Mouse (Mus musculus): ENCODE data around the gene Calm2. TPM values are rescaled to one million over a fixed set of nuclear protein-coding genes. Genes with fewer than 3 reads are reported as not detected.

The Calm2 gene
- total and polyA plus RNA-seq, 3 experiments: 203 to 604 (median 546) TPM

- no peaks in the 10 kb centered on the region for H3K27me3 ChIP-seq (replicated peaks)
- H3K9ac ChIP-seq (ENCODE audit: insufficient read depth, low read depth): no peak overlapping the region
- peaks cover 0 to 3% of the 10 kb centered on the region in 2 experiments; a peak in 2 of 4 replicates for H3K4me1 ChIP-seq (ENCODE audit: control insufficient read depth in 1 of 2, insufficient read depth in 2 of 2)
- in situ Hi-C loops (cut with MboI; ENCODE audit: low pct_ligation_motif_present, low pct_unique_long_range_greater_than_20kb, low sequenced_read_pairs) (no loop called here), dilution Hi-C loops (cut with MboI; ENCODE audit: extremely low pct_ligation_motif_present, extremely low pct_unique_long_range_greater_than_20kb, low sequenced_read_pairs) (no loop called here)
- DNase-seq (ENCODE audit: extremely low read depth): no peak
- no peaks in the 10 kb centered on the region for H3K36me3 ChIP-seq (replicated peaks in 1 of 2; ENCODE audit: control insufficient read depth in 1 of 2, insufficient read depth in 1 of 2, low read length in 1 of 2)
- no peaks in the 10 kb centered on the region for H3K9me3 ChIP-seq (replicated peaks; ENCODE audit: low read length)
- H3K4me3 ChIP-seq (replicated peaks in 1 of 3; ENCODE audit: low read depth in 2 of 3, low read length in 2 of 3, poor library complexity in 1 of 3): no peak overlapping the region
- H3K79me2 ChIP-seq (replicated peaks; ENCODE audit: control insufficient read depth, extremely low read depth, insufficient read depth, poor library complexity, severe bottlenecking): no peaks in the 10 kb centered on the region
- H3K27ac ChIP-seq (ENCODE audit: insufficient read depth, low read depth): no peak overlapping the region
- no peak for TF ChIP-seq E2F4 (IDR thresholded peaks at IDR 0.05; ENCODE audit: insufficient replicate concordance, low read depth, low read length)
- no peak for TF ChIP-seq MAFK (IDR thresholded peaks at IDR 0.05; ENCODE audit: insufficient replicate concordance, low read length)
- TF ChIP-seq MAZ (IDR thresholded peaks at IDR 0.05; ENCODE audit: low read depth, low read length): no peak
- TF ChIP-seq NELFE (IDR thresholded peaks at IDR 0.05; ENCODE audit: low read depth, low read length): no peak
- TF ChIP-seq USF1 (IDR thresholded peaks at IDR 0.05; ENCODE audit: low read depth, low read length): no peak
- no peak for TF ChIP-seq CHD1 (IDR thresholded peaks at IDR 0.05; ENCODE audit: low read depth, low read length)
- no peak for TF ChIP-seq MAX (IDR thresholded peaks at IDR 0.05; ENCODE audit: low read length)
- no peak for TF ChIP-seq MYC (IDR thresholded peaks at IDR 0.05; ENCODE audit: low read depth, low read length)
- TF ChIP-seq USF2 (conservative IDR thresholded peaks at IDR 0.05; ENCODE audit: low read depth, low read length): no peak
- no peak for TF ChIP-seq SMC3 (IDR thresholded peaks at IDR 0.05; ENCODE audit: low read depth, low read length)
- TF ChIP-seq MXI1 (IDR thresholded peaks at IDR 0.05; ENCODE audit: low read depth, low read length): no peak
- no peak for TF ChIP-seq UBTF (IDR thresholded peaks at IDR 0.05; ENCODE audit: low read depth, low read length)
- TF ChIP-seq POLR2A (IDR thresholded peaks at IDR 0.05; ENCODE audit: low read depth, low read length): no peak
- no peak for TF ChIP-seq KAT2A (IDR thresholded peaks at IDR 0.05; ENCODE audit: insufficient replicate concordance, low read length)
- TF ChIP-seq JUND (conservative IDR thresholded peaks at IDR 0.05; ENCODE audit: low read depth, low read length): no peak
- TF ChIP-seq IRF4 (IDR thresholded peaks at IDR 0.05; ENCODE audit: low read depth, low read length): no peak
- TF ChIP-seq RCOR1 (conservative IDR thresholded peaks at IDR 0.05; ENCODE audit: low read depth, low read length): no peak
- TF ChIP-seq ZC3H11A (IDR thresholded peaks at IDR 0.05; ENCODE audit: low read depth, low read length): no peak
- H3K4me2 ChIP-seq (ENCODE audit: insufficient read depth, low read depth, poor library complexity, severe bottlenecking): no peak overlapping the region
Observed at GRCm38 (mm10) chr17:87495504-87495903, 48.8 kb upstream of the Calm2 start.

- dilution Hi-C loops (cut with MboI; ENCODE audit: extremely low pct_ligation_motif_present, extremely low pct_unique_long_range_greater_than_20kb, low sequenced_read_pairs) (no loop called here), in situ Hi-C loops (cut with MboI; ENCODE audit: low pct_ligation_motif_present, low pct_unique_long_range_greater_than_20kb, low sequenced_read_pairs) (no loop called here)
- Histone ChIP-seq H3K4me1 (ENCODE audit: control insufficient read depth in 1 of 2, insufficient read depth in 2 of 2) (peaks cover 0 to 3% of the 10 kb centered on the region in 2 experiments; a peak in 2 of 4 replicates), H3K36me3 (replicated peaks in 1 of 2; ENCODE audit: control insufficient read depth in 1 of 2, insufficient read depth in 1 of 2, low read length in 1 of 2) (no peaks in the 10 kb centered on the region), H3K9me3 (replicated peaks; ENCODE audit: low read length) (no peaks in the 10 kb centered on the region), H3K4me2 (ENCODE audit: insufficient read depth, low read depth, poor library complexity, severe bottlenecking) (no peak overlapping the region), H3K79me2 (replicated peaks; ENCODE audit: control insufficient read depth, extremely low read depth, insufficient read depth, poor library complexity, severe bottlenecking) (no peaks in the 10 kb centered on the region), H3K4me3 (replicated peaks in 1 of 3; ENCODE audit: low read depth in 2 of 3, low read length in 2 of 3, poor library complexity in 1 of 3) (no peak overlapping the region), H3K9ac (ENCODE audit: insufficient read depth, low read depth) (no peak overlapping the region), H3K27me3 (replicated peaks) (no peaks in the 10 kb centered on the region), H3K27ac (ENCODE audit: insufficient read depth, low read depth) (no peak overlapping the region)
- DNase-seq (ENCODE audit: extremely low read depth): no peak
- TF ChIP-seq MAZ (IDR thresholded peaks at IDR 0.05; ENCODE audit: low read depth, low read length) (no peak), EP300 (IDR thresholded peaks at IDR 0.05; ENCODE audit: low read length) (no peak), MAFK (IDR thresholded peaks at IDR 0.05; ENCODE audit: insufficient replicate concordance, low read length) (no peak), UBTF (IDR thresholded peaks at IDR 0.05; ENCODE audit: low read depth, low read length) (no peak), CHD2 (IDR thresholded peaks at IDR 0.05; ENCODE audit: low read length) (no peak), E2F4 (IDR thresholded peaks at IDR 0.05; ENCODE audit: insufficient replicate concordance, low read depth, low read length) (no peak), ZC3H11A (IDR thresholded peaks at IDR 0.05; ENCODE audit: low read depth, low read length) (no peak), CTCF (conservative IDR thresholded peaks at IDR 0.05 in 1 of 2, IDR thresholded peaks at IDR 0.05 in 1 of 2; ENCODE audit: low read depth in 2 of 2, low read length in 2 of 2) (no peak), TCF12 (IDR thresholded peaks at IDR 0.05; ENCODE audit: low read depth, low read length) (no peak), SMC3 (IDR thresholded peaks at IDR 0.05; ENCODE audit: low read depth, low read length) (no peak), ZKSCAN1 (IDR thresholded peaks at IDR 0.05; ENCODE audit: borderline replicate concordance, low read depth, low read length) (no peak), BHLHE40 (IDR thresholded peaks at IDR 0.05; ENCODE audit: low read depth, low read length) (no peak), MXI1 (IDR thresholded peaks at IDR 0.05; ENCODE audit: low read depth, low read length) (no peak), MEF2A (IDR thresholded peaks at IDR 0.05; ENCODE audit: borderline replicate concordance, low read depth, low read length) (no peak), RAD21 (IDR thresholded peaks at IDR 0.05; ENCODE audit: low read depth, low read length) (no peak)
Observed at GRCm38 (mm10) chr17:87494310-87494709, 47.6 kb upstream of the Calm2 start.
